Mouse (Mus musculus) bone marrow, adult 2 months (tissue): ENCODE results near the gene Bhlhe41.

Experiments used
- CTCF ChIP-seq: fragments of 200-500 bp; IDR thresholded peaks from 2 replicates; pipeline ENCODE4 v1.5.1; 2011; ENCODE audit warnings: low read length, control low read depth; ENCODE audit not compliant: control insufficient read depth, insufficient read depth
- POLR2A ChIP-seq: fragments of 200-500 bp; IDR thresholded peaks from 2 replicates; pipeline ENCODE4 v1.6.1; 2011; ENCODE audit warnings: low read depth, mild to moderate bottlenecking, control low read depth, low read length, borderline replicate concordance; ENCODE audit not compliant: control insufficient read depth

- no peak for TF ChIP-seq CTCF
- TF ChIP-seq POLR2A: no peak
Measured at GRCm38 (mm10) chr6:145823103-145823502, 42.3 kb downstream of the Bhlhe41 start.
